Mouse (Mus musculus) cerebellum, adult 11-12 months (tissue): ENCODE measurements at regions not wholly inside any gene's neighbourhood (a gene's known extent, or its start where the extent isn't known, plus 50 kb on each side); places are given as distances from the start of the nearest gene placed in this dataset.

Experiments
- DNase-seq: peaks from one replicate; pipeline ENCODE4 v3.0.0; 2022

DNA sequence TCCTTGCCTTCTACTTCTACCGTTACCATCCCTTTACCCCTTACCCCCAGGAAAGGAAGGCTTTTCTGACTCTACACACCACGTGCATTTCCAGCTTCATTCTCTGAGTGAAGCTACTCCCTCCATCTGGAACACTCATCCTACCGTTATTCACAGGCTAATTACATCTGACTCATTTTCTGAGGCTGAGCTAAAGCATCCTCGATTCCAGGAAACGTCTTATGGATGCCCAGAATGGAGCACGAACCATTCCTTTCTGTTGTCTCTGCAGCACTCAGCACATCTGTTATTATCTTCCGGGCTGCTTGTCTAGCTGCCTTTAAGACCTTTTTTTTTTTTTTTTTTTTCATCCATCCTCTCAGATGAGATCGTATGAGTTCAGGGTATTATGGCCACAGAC lies 112.5 kb upstream of the Btg1 start:
- no peak for DNase-seq

DNA sequence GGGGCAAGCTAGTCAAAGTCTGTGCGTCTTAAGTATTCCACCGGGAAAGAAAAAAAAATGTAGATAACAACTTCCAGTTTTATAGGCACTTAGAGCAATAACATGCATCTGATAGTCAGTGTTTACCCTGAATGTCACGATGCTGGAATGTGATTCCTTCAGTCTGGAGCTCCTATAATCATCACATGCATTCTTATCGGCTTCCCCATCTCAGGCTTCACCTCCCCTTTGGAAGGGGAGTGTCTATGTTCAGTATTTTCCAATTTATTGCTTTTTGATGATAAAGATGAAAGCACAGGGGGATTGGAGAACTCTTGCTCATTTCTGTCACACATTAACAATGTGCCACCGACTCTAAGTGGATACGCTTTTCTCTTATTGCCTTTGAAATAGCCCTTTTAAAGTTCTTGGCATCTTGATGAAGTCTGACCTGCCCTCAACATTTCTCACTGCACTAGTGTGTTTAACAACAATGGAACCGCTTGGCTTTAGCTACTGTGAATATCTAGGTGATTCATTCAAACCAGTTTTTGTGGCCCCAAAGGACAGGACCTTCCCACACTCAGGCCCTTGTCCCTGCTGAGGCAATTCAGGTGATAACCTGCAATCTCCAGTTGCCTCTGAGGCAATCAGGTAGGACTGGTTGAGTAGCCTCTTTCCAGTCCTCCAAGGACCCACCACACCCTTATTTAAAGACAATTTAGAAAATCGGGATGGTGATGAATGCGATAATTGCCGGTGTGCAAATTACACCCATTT lies 101.5 kb upstream of the Btg1 start:
- no peak for DNase-seq

DNA sequence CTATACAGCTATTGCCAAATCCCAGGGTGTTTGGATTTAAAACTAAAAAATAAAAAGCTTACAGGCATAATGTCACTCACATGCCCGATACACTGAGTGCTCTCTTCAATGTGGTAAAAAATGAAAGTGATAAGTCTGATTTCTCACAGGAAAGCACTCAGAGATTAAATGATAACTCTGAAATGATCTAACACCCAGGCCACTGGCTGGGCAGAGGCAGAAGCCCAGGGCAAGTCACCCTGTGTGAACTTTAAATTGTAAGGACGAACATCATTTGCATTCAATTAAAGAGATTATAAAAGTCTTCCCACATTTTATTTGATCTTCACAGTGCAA lies 100.9 kb upstream of the Btg1 start:
- no peak for DNase-seq

DNA sequence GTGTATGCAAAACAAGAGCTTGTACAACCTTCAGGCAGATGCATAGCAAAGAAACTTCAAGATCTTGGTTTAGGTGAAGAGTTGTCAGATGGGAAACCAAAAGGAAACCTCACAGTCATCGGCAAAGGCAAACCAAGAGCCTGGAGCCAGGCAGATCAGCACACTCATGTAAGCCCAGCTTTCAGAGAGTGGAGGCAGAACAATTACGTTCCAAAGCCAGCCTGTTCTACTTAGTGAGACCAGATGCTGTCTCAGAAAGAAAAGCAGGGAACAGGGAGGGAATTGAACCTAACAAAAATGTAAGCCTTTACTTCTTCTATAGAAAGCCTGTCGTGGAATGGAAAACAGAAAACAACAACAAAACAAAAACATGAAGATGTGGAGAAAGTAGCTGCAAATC lies 97.4 kb upstream of the Btg1 start:
- no peak for DNase-seq

DNA sequence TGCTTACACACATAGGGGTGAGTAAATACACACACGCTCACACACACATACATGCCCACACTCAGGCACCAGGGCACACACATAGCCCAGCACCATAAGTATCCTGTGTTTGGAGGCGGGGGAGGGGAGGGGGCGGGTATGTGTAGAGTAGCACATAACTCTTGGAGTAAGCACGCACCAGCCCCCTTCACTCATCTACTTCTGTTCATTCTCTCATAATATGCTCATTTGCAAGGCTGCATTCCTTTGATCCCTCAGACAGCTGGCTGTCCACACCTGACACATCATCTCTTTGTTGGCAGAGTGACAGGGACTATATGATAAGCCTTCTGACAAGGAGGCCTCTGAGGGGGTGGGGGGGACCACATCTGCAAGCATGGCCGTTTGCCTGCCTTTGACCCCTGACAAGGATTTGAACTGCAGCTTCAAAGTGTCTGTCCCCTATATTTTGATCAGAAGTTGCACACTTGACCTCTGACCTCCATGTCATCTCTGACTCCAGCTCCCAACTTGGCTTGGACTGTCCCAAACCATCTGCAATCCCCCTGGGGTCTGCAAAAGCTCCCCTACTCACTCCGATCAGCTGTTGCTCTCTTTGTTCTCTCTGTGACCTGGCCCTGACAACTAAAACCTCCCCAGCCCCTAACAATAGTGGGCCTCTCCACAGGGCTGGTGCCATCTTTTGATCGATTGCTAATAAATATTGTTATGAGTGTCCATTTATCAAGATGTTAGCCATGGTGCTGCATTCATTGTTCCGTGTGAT lies 95.6 kb upstream of the Btg1 start:
- DNase-seq = no peak

DNA sequence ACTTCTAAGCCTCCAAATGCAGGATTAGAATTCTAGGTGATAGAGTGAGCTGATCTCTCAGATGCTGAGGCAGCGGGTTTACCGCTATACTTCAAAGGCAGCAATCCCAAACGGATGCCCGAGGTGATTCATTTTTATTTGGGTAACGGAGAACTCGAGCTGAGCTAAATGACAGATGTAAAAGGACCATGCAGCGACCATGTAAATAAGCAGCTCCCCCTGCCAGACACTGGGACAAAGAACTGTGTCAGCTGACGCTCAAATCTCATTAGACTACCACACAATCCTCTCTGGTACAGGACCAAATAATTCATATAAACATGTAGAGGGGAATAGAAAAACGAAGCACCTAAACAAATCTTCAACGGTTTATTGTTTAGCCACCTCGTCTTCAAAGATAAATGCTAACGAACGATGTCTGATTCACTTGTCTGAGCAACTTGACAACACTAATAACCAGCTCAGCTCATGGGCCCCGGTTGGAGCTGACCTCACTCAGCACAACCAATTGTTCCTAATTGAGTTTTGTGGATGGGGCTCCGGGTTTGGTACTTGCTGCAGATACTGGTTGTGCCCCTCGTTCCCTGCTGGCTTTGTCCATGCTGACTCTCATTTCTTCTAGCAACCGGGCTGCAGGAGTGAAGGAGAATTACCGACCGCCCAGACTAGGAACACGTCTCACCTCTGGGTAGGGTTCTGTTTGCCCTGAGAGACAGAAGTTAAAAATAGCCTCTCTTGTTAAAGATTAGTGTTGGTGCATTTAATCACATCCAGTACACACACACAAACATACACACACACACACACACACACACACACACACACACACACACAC lies 92.6 kb upstream of the Btg1 start:
- DNase-seq = no peak

DNA sequence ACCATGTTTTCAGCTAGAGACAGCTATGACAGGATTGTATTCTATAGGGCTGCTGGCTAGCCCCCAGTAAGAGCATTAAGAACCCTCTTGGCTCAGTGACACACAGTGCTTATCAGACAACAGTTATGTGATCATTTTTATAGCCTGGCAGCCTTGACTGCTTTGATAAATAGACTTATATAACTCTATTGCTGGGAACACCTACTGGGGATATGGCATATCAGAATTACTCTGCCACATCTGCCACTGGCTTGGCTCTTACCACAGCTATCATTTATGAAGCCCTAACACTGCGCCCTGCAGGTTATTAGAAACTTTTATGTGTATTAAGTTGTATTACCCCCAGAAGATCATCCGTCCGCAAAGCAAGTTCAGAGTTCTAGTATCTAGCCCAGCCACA lies 88.9 kb upstream of the Btg1 start:
- DNase-seq = no peak

DNA sequence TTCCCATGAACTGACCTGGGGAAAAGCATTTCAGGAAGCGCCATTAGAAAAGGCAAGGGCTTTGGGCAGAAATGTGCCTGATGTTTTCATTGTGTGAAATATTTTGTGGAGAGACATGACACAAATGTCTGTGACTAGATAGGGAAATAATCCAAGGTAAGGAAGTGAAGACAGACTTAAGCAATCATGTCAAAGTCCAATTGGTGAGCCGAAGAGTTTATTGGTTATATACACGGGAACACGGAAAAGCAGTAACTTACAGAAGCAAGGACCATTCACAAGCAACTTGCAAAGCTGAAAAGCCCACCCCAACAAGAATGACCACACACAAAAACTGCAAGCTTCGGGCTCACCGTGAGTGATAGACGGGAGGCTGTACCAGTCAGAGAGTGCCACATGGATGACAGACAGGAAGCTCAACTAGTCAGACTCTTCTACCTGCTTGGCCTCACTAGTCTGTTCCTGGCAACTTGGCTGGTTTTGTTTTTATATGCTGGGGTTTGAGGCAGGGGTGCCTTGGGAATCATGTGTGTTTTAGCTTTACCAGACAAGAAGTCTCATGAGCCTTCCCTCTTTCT lies 82.2 kb upstream of the Btg1 start:
- no peak for DNase-seq

DNA sequence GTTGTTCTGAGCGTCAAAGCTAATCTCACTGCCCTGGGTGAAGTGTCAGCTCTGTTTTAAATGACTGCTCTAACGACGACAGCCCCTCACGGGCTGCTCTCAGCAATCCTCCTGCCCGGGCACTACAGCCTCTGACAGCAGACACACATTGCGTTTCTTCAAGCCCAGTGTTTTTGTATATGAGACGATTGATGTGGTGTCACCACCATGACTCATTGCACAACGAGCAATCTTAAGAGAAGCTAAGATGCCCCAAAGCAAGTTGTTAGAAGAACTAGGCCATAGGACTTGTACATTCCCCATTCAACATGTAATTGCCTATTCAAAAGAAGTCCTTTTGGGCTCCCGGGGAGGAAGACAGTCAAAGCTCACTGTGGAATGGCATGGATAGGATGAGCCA lies 81.3 kb upstream of the Btg1 start:
- no peak for DNase-seq

DNA sequence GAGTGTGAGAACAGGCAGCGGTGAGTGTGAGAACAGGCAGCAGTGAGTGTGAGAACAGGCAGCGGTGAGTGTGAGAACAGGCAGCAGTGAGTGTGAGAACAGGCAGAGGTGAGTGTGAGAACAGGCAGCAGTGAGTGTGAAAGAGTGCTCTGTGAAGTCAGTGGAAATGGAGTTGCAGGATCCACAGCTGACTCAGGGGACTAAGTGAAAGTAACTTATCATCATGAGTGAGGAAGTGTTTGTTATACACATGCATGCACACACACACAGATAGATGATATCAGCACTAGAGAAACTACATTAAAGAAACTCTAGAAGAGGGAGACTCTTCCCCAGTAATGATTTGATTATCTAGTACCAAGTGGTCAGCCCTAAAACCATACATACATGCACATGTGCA lies 76.0 kb upstream of the Btg1 start:
- no peak for DNase-seq

DNA sequence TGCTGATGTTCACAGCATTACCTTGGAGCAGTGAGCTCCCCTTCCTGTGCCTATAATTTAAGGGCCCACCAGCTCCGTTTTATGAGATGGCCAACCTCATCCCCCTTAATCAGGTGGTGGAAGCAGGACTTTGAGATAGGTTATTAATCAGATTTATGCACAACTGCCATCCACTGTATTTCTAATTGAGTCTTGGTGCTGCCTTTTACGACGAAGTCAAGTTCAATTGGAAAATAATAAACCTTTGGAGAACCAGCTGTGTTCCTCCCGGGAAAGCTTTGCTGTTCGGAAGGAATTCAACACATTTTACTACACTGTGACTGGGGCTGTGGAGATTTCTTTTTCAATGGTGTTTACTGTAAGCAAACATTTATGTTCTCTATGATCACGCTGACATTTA lies 71.5 kb upstream of the Btg1 start:
- no peak for DNase-seq

DNA sequence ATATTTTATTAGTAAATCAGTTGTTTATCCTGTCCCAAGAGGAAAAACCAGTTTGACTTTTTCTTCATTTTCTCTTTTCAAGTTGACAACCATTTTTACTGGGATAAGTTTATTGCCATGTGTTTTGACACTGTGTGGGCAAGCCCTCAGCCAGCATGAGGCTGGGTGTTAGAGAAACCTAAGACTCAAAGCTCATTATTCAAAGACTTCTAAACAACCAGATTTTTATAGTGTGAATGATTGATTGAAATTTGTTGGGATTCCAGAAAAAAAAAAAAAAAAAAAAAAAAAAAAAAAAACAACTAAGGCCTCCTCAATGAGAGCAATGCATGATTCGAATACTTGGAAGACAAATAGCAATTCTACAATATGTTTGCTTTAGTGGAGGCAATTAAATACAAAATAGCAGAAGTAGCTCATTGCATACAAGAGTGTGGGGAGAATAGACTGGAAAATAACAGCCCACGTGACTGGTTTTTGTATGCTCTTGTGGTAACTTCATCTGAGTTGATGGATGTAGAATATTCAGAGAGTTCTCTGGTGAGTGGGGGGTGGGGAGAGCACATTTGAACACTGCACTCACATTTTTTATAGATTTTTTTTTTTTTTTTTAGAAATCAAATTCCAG lies 70.9 kb upstream of the Btg1 start:
- DNase-seq = no peak

DNA sequence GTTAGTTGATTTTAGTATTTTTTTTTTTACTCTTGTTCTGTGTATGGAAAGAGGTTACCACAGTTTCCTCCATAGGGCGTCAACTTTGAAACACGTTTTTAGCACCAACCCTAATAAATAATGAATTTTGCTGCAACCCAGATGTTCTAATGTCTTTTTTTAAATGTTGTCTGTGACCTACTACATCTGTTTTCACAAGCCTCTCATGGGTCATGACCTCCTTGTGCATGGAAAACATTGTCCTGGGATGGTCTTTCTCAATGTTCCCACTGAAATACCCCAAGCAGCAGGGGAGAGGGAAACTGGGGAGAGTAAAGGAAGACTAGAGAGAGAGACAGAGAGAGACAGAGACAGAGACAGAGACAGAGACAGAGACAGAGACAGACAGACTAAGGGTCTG lies 67.2 kb upstream of the Btg1 start:
- no peak for DNase-seq

DNA sequence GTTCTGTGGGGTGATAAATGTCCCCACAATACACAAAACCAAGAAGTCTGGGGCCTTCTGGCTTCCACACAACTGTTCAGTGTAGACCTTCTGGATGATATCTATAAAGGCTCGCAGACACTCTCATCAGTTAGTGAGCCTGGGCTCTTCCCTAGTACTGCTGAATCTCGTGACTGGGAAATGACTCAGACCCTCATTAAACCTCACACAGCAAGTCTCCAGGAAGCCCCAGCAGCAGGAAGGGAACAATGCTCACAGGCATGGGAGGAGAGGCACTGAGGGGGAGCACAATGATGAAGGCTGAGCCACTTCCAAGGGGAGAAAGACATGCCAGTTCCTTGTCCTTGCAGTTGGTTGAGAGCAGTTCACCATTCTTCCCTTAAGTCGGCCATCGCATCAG lies 66.5 kb upstream of the Btg1 start:
- no peak for DNase-seq

DNA sequence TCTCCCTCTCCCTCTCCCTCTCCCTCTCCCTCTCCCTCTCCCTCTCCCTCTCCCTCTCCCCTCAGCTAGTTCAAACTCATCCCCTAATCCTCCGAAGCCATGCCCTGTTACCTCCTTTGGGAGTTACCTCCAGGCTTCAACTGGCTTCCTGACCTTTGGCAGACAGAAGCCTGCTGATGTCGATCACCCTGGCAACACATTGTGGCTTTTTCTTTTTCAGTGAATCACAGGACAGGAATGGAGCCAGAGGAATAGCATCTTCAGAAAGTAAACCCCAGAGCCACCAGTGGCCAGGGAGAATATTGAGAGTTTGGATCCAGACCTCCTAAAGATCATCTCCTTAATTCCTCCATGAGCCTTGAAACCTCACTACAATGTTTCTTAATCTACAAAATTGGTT lies 59.5 kb upstream of the Btg1 start:
- no peak for DNase-seq

DNA sequence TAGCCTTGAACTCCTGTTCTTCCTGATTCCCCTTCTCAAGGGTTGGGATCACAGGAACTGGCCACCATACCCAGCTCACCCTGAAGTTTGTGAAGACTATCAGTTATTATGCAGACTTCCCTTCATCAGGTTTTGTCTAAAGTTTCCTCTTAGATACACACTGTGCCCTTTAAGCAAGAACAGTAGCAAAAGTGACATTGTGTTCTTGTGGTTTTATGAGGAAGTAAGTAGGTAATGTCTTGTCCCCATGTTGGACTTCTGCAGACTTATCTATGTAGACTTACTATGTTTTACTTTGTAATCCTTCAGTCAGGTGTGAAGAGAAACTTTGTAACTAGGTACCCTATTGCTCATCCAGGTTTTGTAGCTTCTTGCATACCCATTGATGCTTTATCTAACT lies 51.5 kb upstream of the Btg1 start:
- DNase-seq = no peak
